Mouse (Mus musculus) c-Kit-positive CD71-negative TER-119-negative erythroid progenitor cells, embryonic 14.5 days (primary cell): Measurements from ENCODE around the gene 4930519P11Rik.
A peak's percentile ranks its signal among the peaks of the same experiment; 100 is the strongest.

ENCODE experiments used
- DNase-seq: peaks from one replicate; pipeline ENCODE4 v3.0.0-alpha.2; 2013; ENCODE audit warnings: low read depth

Gene 4930519P11Rik

GRCm38 (mm10) chr2:154613118-154614115 lies at the start of gene 4930519P11Rik, which contains the start of gene Zfp341:
Gene 4930519P11Rik (minus strand): TSS chr2:154613437.
Gene Zfp341 (plus strand): TSS chr2:154613297.
- peak; percentile 75 for DNase-seq

- no peak for DNase-seq
These were observed 46.4 kb upstream of the 4930519P11Rik start for GRCm38 (mm10) chr2:154659531-154660074.

- DNase-seq = no peak
These were observed 45.8 kb upstream of the 4930519P11Rik start for GRCm38 (mm10) chr2:154659070-154659469.

DNA sequence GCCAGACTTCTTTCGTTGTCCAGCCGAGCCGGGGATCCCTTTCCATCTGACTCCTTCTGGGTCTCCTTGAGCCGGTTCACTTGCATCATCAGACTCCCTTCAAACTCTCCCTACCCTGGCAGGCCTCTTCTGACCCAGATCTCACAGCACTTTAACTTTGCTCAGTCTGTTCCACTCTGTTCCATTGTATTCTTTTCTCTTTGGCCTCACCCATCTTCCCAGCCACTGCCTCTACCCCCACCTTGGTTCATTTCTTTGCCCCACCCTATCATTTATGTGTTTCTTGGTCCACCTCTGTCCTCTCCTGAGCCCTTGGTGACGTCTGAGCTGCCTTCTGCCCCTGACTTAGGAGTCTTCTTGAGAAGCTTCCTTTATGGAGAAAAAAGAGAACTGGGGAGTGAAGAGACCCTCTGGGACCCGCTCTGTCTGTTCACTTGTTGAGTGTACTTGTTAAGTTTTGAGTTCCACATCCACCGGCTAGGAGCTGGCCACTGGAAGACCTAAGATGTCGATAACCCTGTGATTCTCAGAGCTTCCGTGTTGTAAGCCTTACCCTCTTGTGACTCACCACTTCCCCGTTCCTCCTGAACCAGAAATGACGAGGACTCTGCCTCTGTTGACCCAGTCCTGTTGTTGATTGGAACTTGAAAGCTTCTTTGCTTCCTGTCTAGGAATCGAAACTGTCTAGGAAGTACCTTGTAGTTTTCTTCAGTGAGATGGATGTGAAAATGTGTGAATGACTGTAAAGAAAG lies 44.4 kb upstream of the 4930519P11Rik start:
- peak; percentile 74 for DNase-seq

DNA sequence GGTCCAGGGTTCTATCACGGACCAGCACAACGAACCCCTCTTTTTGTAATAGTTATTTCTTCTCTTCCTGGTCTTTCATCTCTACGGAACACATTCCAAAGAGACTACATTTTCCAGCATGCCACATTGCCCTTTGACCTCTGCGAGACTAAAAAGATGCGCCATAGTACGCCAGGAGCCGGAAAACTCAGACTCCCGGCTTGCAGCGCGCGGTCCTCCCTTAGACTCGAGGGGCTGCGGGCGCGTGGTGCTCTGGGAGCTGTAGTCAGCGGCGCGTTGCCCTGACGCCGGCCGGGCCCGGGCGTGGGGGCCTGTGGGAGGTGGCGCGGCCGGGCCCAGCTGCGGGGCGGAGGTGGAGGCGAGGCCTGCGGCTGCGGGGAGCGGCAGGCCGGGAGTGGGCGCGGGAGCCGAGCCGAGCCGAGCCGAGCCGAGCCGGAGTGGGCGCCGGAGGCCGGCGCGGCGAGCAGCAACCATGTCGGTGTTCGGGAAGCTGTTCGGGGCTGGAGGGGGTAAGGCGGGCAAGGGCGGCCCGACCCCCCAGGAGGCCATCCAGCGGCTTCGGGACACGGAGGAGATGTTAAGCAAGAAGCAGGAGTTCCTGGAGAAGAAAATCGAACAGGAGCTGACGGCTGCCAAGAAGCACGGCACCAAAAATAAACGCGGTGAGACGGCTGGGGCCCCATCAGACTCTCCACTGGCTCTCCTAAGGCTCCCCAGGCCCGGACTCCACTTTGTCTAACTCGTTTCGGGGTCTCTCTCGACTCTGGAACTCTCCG lies 43.7 kb upstream of the 4930519P11Rik start:
- DNase-seq = peak; percentile 98

DNA sequence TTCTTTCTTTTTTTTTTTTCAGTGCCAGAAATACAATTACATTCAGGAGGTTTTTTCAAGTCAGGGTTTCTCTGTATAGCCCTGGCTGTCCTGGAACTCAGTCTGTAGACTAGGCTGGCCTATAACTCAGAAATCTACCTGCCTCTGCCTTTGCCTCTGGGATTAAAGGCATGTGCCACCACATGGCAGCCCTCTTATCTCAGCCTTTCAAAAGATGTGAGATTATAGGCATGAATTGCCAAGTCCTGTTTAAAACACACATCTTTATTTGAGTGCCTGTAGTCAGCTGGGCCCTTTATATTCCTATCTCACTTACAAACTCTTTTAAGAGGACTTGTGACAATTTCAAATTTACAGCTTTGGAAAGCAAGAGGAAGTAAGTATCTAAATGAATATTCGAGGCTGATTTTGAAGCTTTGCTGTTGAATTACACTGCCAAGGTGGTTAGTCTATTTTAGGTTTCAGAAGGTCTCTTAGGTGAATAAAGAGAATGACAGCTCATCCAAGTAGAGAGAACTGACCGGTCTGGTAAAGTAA lies 42.7 kb upstream of the 4930519P11Rik start:
- DNase-seq = no peak

GRCm38 (mm10) chr2:154654976-154655375 lies 41.7 kb upstream of the 4930519P11Rik start:
- DNase-seq = no peak

DNA sequence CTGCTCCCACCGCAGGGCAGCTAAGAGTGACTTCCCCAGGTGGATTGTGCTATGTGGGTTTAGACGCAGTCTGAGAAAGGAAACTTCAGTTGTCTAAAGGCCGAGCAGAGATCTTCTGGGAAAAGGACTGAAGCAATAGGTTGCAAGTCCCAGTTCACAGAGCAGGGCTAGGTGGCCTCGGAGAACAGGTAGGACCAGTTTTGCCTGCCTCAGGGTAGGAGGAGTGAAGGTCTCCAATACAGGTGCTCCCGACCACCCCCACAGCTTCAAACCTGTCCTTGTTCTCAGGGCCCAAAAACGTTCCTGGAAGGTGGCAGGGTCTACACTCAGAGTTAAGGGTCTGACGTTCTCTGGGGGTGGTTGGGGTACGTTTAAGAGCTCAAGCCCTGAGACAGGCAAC lies 38.1 kb upstream of the 4930519P11Rik start, which contains the start of gene Chmp4b:
TSS of gene Chmp4b (plus strand) at position 343 of the 400 bp plus-strand sequence.
- DNase-seq = no peak

GRCm38 (mm10) chr2:154650404-154650803 lies 37.2 kb upstream of the 4930519P11Rik start:
- DNase-seq = no peak

- no peak for DNase-seq
These were observed 34.8 kb upstream of the 4930519P11Rik start for GRCm38 (mm10) chr2:154648086-154648485.

DNA sequence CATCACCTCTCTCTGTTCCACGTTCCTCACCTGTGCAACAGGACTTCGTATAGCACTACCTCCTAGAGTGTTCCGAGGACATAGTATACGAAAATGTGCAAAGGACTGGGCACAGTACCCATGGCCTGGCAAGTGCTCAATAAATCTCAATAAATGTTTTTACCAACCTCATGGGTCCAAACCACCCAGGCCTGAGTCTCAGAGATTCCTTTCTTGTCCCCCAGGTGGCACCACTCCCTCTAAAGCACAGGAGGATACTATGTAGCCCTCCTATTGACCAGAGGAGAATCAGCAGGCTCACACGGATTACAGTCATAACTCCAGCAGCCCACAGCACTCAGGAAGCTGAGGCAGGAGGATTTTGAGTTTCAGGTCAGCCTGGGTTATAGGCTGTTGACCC lies 33.4 kb upstream of the 4930519P11Rik start:
- no peak for DNase-seq

GRCm38 (mm10) chr2:154642712-154643385 lies 29.6 kb upstream of the 4930519P11Rik start:
- no peak for DNase-seq

DNA sequence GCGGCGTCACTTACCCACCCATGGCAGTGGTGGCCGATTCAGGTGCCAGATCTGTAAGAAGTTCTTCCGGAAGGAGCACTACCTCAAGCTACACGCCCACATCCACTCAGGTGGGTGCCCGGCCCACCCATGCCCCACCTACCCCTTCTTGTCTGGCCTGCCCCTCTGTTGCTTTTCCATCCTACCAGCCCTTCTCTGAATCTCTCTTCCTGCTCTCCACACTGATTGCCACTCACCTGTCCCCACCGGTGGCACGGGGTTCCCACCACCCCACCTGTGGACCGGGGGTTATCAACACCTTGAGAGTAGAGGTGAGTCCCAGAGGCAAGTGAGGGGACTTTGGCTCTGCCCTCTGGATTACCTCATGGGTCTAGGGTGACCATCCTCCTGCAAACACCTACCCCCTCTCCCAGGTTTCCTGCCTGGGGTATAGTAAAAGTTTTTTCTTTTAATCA lies 28.8 kb upstream of the 4930519P11Rik start:
- no peak for DNase-seq

GRCm38 (mm10) chr2:154641176-154641575 lies 27.9 kb upstream of the 4930519P11Rik start:
- no peak for DNase-seq

- no peak for DNase-seq
These were observed 25.9 kb upstream of the 4930519P11Rik start for GRCm38 (mm10) chr2:154639115-154639514.

GRCm38 (mm10) chr2:154638521-154638920 lies 25.3 kb upstream of the 4930519P11Rik start:
- DNase-seq = no peak

- DNase-seq = no peak
These were observed 22.6 kb upstream of the 4930519P11Rik start for GRCm38 (mm10) chr2:154635826-154636225.

GRCm38 (mm10) chr2:154633876-154634644 lies 20.8 kb upstream of the 4930519P11Rik start:
- DNase-seq = no peak

DNA sequence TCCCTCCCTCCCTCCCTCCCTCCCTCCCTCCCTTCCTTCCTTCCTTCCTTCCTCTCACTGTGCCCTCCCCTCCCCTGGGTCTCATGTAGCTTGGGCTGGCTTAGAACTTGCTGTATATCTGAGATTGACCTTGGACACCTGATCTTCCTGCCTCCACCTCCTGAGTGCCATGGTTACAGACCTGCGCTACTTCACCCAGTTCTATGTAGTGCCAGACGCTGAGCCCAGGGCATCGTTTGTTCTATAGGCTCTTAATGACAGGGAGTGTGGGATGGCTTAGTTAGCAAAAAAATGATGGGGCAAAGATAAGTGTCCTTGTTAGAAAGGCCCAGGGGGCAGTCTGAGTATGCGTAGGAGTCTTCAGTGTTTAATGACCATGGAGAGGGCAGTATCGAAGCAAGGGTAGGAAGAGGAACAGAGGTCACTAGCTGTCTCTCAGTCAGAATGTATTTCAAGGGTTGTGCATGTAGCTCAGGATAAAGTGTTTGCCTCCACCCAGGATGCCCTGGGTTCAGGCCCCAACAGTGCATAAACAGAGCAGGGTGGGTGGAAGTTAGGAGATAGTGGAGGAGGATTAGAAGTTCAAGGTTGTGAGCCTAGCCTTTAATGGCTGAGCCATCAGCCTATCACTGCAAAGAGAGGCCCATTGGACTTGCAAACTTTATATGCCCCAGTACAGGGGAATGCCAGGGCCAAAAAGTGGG lies 20.0 kb upstream of the 4930519P11Rik start:
- DNase-seq = no peak
